Mouse (Mus musculus) bone marrow macrophage, adult 2 months (primary cell): ENCODE data around the gene Efcab12. TPM values are rescaled to one million over a fixed set of nuclear protein-coding genes. Genes with fewer than 3 reads are reported as not detected.

Experiments
- H3K27ac ChIP-seq: 2 replicates; pipeline ENCODE4 v1.5.1; 2012; ENCODE audit warnings: low read depth, low read length; ENCODE audit not compliant: insufficient read depth
- H3K4me1 ChIP-seq: 2 replicates; pipeline ENCODE4 v1.6.1; 2012; ENCODE audit warnings: low read length; ENCODE audit not compliant: control insufficient read depth, insufficient read depth
- H3K4me3 ChIP-seq: 2 replicates; pipeline ENCODE4 v1.5.1; 2012; ENCODE audit warnings: mild to moderate bottlenecking, low read length, moderate library complexity; ENCODE audit not compliant: insufficient read depth
- CTCF ChIP-seq: IDR thresholded peaks from 2 replicates; pipeline ENCODE4 v1.5.1; 2012; ENCODE audit warnings: low read depth, mild to moderate bottlenecking, low read length, moderate library complexity
- POLR2A ChIP-seq: IDR thresholded peaks from 2 replicates; pipeline ENCODE4 v1.6.1; 2012; ENCODE audit warnings: mild to moderate bottlenecking, low read depth, low read length, borderline replicate concordance
- polyA plus RNA-seq: library from polyadenylated mRNA; stranded (reverse); fragments of >200 nt; gene quantifications from 2 replicates; pipeline ENCODE4 v1.2.4, GENCODE M21; 2012; ENCODE audit not compliant: missing spikeins, insufficient read depth, insufficient read length

The Efcab12 gene
- polyA plus RNA-seq, 1 experiment = 0.31 TPM

DNA sequence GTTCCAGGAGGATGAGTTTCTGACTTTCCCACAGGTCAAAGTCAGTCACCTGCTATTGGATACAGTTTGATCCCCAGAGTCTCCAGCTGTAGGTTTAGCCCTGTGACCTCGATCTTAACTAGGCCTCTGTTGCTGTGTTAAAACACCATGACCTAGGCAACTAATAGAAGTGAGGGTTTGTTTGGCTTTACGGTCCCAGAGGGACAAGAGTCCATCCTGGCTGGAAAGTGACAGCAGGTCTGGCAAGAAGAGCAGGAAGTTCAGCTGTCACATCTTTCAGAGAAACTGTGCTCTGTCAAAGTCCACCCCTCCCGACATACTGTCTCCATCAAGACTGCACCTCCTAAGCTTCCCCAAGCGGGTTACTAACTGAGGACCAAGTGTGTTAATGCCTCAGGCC is 67.4 kb downstream of the Efcab12 start:
- H3K27ac ChIP-seq = no peak overlapping the region
- no peak overlapping the region for H3K4me3 ChIP-seq
- TF ChIP-seq CTCF = no peak
- TF ChIP-seq POLR2A = no peak
- peaks cover 10% of the 10 kb centered on the region for H3K4me1 ChIP-seq

DNA sequence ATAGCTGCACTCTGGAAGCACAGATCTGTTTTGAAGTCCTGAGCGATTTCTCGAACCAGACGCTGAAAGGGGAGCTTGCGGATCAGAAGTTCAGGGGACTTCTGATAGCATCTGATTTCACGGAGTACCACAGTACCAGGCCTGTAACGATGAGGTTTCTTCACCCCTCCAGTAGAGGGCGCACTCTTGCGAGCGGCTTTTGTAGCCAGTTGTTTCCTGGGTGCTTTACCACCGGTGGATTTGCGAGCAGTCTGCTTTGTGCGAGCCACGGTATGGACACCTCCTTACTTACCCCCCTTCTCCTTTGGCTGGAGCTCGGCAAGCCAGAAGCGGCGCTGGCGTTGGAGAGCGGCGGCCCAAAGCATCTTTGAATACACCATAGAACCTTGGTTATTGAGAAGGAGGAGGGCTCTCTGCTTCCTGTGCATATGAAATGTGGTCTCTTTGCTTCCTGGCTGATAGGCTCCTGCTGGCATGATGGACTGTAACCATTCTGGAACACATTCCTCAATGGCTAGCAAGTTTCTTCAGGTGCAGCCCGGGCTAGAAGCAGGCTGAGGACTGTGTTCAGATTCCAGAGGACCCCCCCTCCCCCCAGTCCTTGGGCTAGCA is 68.0 kb downstream of the Efcab12 start:
- Histone ChIP-seq H3K27ac (no peak overlapping the region), H3K4me3 (no peak overlapping the region), H3K4me1 (peaks cover 10% of the 10 kb centered on the region)
- TF ChIP-seq CTCF (peak; percentile 47; the same call in 1 of the 2 replicates), POLR2A (no peak)

DNA sequence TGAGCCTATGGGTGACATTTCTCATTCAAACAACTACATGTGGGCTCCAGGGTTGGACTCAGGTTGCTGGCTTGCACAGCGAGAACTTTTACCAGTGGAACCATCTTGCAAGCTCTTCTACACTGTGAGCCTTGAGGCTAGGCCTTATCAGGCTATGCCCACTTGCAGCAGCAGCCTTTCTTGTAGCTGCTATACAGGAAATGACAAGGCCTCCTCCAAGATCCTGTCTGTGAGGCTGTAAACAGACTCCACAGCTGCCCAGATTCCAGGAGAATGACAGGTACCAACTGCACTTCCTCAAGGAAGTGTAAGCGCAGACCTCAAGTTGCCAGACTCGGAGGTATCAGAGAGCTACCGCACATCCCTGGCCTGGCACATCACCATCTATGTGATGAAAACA is 70.0 kb downstream of the Efcab12 start:
- Histone ChIP-seq H3K4me1 (peaks cover 24% of the 10 kb centered on the region), H3K4me3 (no peak overlapping the region), H3K27ac (no peak overlapping the region)
- no peak for TF ChIP-seq CTCF
- TF ChIP-seq POLR2A = no peak

DNA sequence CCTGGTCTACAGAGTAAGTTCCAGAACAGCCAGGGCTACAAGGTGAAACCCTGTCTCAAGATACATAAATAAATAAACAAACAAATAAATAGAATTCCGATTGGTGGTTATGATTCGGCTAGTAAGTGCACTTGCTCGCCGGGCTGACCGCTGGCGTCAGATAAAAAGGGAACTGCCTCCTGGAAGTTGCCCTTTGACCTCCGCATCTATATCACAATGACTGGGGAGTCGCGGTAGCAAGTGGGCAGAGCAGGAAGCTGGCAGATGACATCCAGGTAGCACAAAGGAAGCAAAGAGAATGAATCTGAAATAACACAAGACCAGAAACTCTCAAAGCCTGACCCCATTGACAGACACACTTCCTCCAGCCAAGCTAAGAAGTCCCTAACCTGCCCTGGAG is 70.9 kb downstream of the Efcab12 start:
- H3K27ac ChIP-seq = no peak overlapping the region
- no peak overlapping the region for H3K4me3 ChIP-seq
- TF ChIP-seq CTCF (no peak), POLR2A (no peak)
- H3K4me1 ChIP-seq = peaks cover 32% of the 10 kb centered on the region

DNA sequence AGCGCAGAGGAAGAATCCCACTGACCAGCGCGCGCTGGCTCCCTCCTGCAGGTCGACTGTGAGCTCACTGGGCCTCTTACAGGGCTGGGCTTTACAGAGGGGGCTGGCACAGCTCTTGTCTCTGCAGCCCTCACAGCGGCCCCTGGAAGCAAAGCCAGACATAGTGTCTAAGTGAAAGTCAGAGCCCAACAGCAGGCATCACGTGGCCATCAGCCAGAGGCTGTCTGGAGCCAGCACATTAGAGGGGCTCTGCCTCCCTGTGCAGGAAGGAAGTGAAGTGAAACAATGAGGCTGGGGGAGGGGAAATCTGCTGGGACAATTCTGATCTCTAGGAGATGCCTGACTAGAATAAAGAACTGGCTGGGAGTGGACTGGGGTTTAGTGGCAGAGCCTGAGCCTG is 74.0 kb downstream of the Efcab12 start:
- peak overlapping the region; percentile 39 for H3K4me3 ChIP-seq
- H3K27ac ChIP-seq = peak overlapping the region; percentile 82
- TF ChIP-seq POLR2A (no peak), CTCF (no peak)
- H3K4me1 ChIP-seq = peaks cover 59% of the 10 kb centered on the region

DNA sequence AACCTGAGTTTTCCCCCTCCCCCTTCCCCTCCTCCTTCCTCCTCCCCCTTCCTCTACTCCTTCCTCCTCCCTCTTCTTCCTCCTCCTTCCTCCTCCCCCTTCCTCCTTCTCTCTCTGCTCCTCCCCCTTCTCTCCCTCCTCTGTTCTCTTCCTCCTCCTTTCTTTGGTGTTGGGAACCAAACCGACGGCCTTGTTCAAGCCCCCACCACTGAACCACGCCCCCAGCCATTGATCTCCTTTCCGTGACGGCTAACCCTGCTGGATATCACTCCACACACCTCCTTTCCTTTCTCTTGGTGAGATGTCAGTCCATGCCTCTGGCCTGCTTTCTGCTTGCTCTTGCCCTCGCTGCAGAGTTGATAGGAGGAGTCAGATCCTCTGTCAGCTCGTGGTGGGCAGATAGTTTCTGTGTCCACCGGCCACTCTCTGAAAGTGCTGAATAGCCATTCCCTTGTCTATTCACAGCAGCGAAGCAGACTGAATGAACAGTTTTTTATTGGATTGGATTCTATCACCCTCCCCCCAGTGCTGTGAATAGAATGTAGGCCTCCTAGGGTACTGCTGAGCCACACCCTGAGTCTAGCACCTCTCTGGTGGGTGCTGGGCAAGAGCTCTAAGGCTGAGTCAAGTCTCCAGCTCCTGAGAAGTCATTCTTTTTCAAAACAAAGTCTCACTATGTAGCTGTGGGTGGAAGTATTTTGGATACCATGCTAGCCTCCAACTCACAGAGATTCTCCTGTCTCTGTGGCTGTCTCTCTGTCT is 76.0 kb downstream of the Efcab12 start, which contains the start of gene Tmem40:
TSS of gene Tmem40 (minus strand) at position 416 of the 762 bp plus-strand sequence.
- Histone ChIP-seq H3K4me1 (peaks cover 54% of the 10 kb centered on the region), H3K4me3 (peak within 1 kb of the TSS; percentile 17), H3K27ac (peak within 1 kb of the TSS; percentile 36)
- TF ChIP-seq POLR2A (no peak), CTCF (no peak)

DNA sequence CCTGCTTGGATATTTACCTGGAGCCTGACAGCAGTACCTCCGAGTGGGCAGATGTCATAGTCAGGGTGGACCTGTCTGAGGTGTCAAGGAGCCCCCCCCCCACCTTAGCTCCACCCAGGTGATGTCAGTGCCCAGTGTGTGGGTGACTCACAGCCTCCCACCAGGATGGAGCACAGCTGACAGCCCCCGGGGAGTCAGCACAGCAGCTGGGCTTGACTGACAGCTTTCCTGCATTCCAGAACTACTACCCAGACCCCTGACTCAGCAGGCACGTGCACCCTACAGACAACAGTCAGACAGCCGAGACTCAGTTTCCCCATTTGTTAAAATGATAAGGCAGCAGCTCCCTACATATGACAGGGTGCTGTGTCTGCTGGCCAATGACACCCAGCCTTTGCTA is 77.2 kb downstream of the Efcab12 start:
- H3K4me1 ChIP-seq = peaks cover 54% of the 10 kb centered on the region
- no peak for TF ChIP-seq POLR2A
- no peak for TF ChIP-seq CTCF
- H3K27ac ChIP-seq = no peak overlapping the region
- H3K4me3 ChIP-seq = no peak overlapping the region

Other genes with a start within 250 kb of the Efcab12 start
- not detected in 2 replicates for gene Mkrn2os, start 245.8 kb downstream of the Efcab12 start, polyA plus RNA-seq
- 13.4 and 15.6 TPM in 2 replicates for gene Mkrn2, start 236.5 kb downstream of the Efcab12 start, polyA plus RNA-seq
- 89.1 and 89.4 TPM in 2 replicates for gene Raf1, start 161.8 kb downstream of the Efcab12 start, polyA plus RNA-seq
- not detected in 2 replicates for gene Tmem40, start 76.0 kb downstream of the Efcab12 start, polyA plus RNA-seq
- gene Cand2, start 63.9 kb downstream of the Efcab12 start, polyA plus RNA-seq = 0.39 and 0.40 TPM in 2 replicates
- gene Rpl32, start 29.7 kb downstream of the Efcab12 start, polyA plus RNA-seq = 2,269 and 2,339 TPM in 2 replicates
- gene Mbd4, start 15.0 kb upstream of the Efcab12 start, polyA plus RNA-seq = 12.0 and 13.8 TPM in 2 replicates
- 6.0 and 9.3 TPM in 2 replicates for gene Ift122, start 15.1 kb upstream of the Efcab12 start, polyA plus RNA-seq
- gene Rho, start 93.3 kb upstream of the Efcab12 start, polyA plus RNA-seq = not detected in 2 replicates
- gene H1foo, start 106.5 kb upstream of the Efcab12 start, polyA plus RNA-seq = not detected in 2 replicates
- 205 and 222 TPM in 2 replicates for gene Plxnd1, start 156.6 kb upstream of the Efcab12 start, polyA plus RNA-seq